Mouse (Mus musculus) G1E (cell line): Measurements from ENCODE around the gene Apc2. TPM values are rescaled to one million over a fixed set of nuclear protein-coding genes. Genes with fewer than 3 reads are reported as not detected.
A peak's percentile ranks its signal among the peaks of the same experiment; 100 is the strongest.

Experiments used
- ATAC-seq: 2 replicates; pipeline ENCODE4 v1.8.0; 2016; ENCODE audit warnings: mild to moderate bottlenecking; ENCODE audit not compliant: insufficient number of reproducible peaks, poor library complexity, low FRiP score, severe bottlenecking; ENCODE audit errors: extremely low read depth
- DNase-seq: peaks from one replicate; pipeline ENCODE4 v3.0.0; 2012; ENCODE audit warnings: low spot score
- H3K27me3 ChIP-seq: 2 replicates; pipeline ENCODE4 v1.6.1; 2012; ENCODE audit warnings: mild to moderate bottlenecking, low read length, inconsistent platforms; ENCODE audit not compliant: insufficient read depth
- H3K36me3 ChIP-seq: replicated peaks from 2 replicates; pipeline ENCODE3; 2012; ENCODE audit warnings: mild to moderate bottlenecking, inconsistent platforms
- H3K4me1 ChIP-seq: 2 replicates; pipeline ENCODE4 v1.6.1; 2012; ENCODE audit warnings: low read depth, low read length, inconsistent platforms, mixed read lengths; ENCODE audit not compliant: insufficient read depth
- H3K4me3 ChIP-seq: 2 replicates; pipeline ENCODE4 v1.5.1; 2012; ENCODE audit warnings: low read depth, mild to moderate bottlenecking, inconsistent platforms, low read length, moderate library complexity, mixed read lengths
- H3K9me3 ChIP-seq: replicated peaks from 2 replicates; pipeline ENCODE4 v1.6.1; 2012; ENCODE audit warnings: inconsistent platforms
- CTCF ChIP-seq: IDR thresholded peaks from 2 replicates; pipeline ENCODE4 v1.5.1; 2012; ENCODE audit warnings: low read depth, low read length, inconsistent platforms, mixed read lengths
- GATA1 ChIP-seq: IDR thresholded peaks from 2 replicates; pipeline ENCODE4 v1.6.1; 2012; ENCODE audit warnings: borderline replicate concordance, low read length, inconsistent platforms, mixed read lengths
- GATA2 ChIP-seq: IDR thresholded peaks from 2 replicates; pipeline ENCODE4 v1.6.1; 2012; ENCODE audit warnings: low read depth, low read length, inconsistent platforms, borderline replicate concordance
- POLR2AphosphoS5 ChIP-seq: IDR thresholded peaks from 2 replicates; pipeline ENCODE4 v1.6.1; 2012; ENCODE audit warnings: low read depth, low read length, inconsistent platforms; ENCODE audit not compliant: insufficient replicate concordance
- TAL1 ChIP-seq: conservative IDR thresholded peaks from 2 replicates; pipeline ENCODE4 v1.6.1; 2012; ENCODE audit warnings: low read depth, low read length, inconsistent platforms, mixed read lengths
- polyA plus RNA-seq: library from polyadenylated mRNA; stranded (reverse); fragments of >175 nt; gene quantifications from 2 replicates; pipeline ENCODE4 v1.2.3, GENCODE M21; 2012
- total RNA-seq, 2 experiments: library from RNA; stranded (forward) in 1 of 2; stranded (reverse) in 1 of 2; fragments of 200-1000 nt in 1 of 2; fragments of >200 nt in 1 of 2; fragmentation: Nextera tagmentation in 1 of 2; gene quantifications; 2 replicates each; pipeline ENCODE4 v1.2.3; 2014 to 2017

The Apc2 gene
- total and polyA plus RNA-seq, 3 experiments = 0.02 to 0.23 (median 0.11) TPM

- H3K27me3 ChIP-seq = no peaks in the 10 kb centered on the region; the same call in 1 of the 2 replicates
- H3K4me3 ChIP-seq = peak overlapping the region; percentile 93; the same call in 1 of the 2 replicates
- no peak for DNase-seq
- no peak for ATAC-seq
- H3K9me3 ChIP-seq = no peaks in the 10 kb centered on the region
- H3K36me3 ChIP-seq = peaks cover 44% of the 10 kb centered on the region
- peaks cover 86% of the 10 kb centered on the region for H3K4me1 ChIP-seq
- TF ChIP-seq CTCF (no peak), POLR2AphosphoS5 (no peak), GATA1 (no peak), TAL1 (no peak), GATA2 (no peak)
Observed at GRCm38 (mm10) chr10:80321670-80322581, 26.1 kb downstream of the Apc2 start.

GRCm38 (mm10) chr10:80322811-80323211 lies 27.0 kb downstream of the Apc2 start:
- Histone ChIP-seq H3K4me1 (peaks cover 80% of the 10 kb centered on the region), H3K36me3 (peaks cover 35% of the 10 kb centered on the region), H3K27me3 (no peaks in the 10 kb centered on the region; the same call in 1 of the 2 replicates), H3K9me3 (no peaks in the 10 kb centered on the region), H3K4me3 (peak overlapping the region; percentile 93)
- ATAC-seq = no peak
- no peak for DNase-seq
- TF ChIP-seq TAL1 = no peak
- no peak for TF ChIP-seq GATA1
- no peak for TF ChIP-seq POLR2AphosphoS5
- TF ChIP-seq CTCF = no peak
- TF ChIP-seq GATA2 = no peak

GRCm38 (mm10) chr10:80323261-80324119 lies 27.7 kb downstream of the Apc2 start:
- Histone ChIP-seq H3K4me3 (peak overlapping the region; percentile 93), H3K27me3 (no peaks in the 10 kb centered on the region; the same call in 1 of the 2 replicates), H3K36me3 (peaks cover 28% of the 10 kb centered on the region), H3K4me1 (peaks cover 80% of the 10 kb centered on the region), H3K9me3 (no peaks in the 10 kb centered on the region)
- TF ChIP-seq GATA2 = no peak
- TF ChIP-seq TAL1 = no peak
- TF ChIP-seq CTCF = no peak
- TF ChIP-seq POLR2AphosphoS5 = no peak
- no peak for TF ChIP-seq GATA1
- no peak for ATAC-seq
- peak; percentile 82 for DNase-seq

- no peak for TF ChIP-seq TAL1
- no peak for TF ChIP-seq GATA1
- no peak for TF ChIP-seq GATA2
- no peak for TF ChIP-seq POLR2AphosphoS5
- TF ChIP-seq CTCF = no peak
- no peak for ATAC-seq
- no peaks in the 10 kb centered on the region; the same call in 1 of the 2 replicates for H3K27me3 ChIP-seq
- no peak for DNase-seq
- H3K36me3 ChIP-seq = peaks cover 19% of the 10 kb centered on the region
- no peaks in the 10 kb centered on the region for H3K9me3 ChIP-seq
- H3K4me3 ChIP-seq = peak overlapping the region; percentile 93
- peaks cover 80% of the 10 kb centered on the region for H3K4me1 ChIP-seq
Observed at GRCm38 (mm10) chr10:80324120-80325037, 28.6 kb downstream of the Apc2 start.

- no peak for ATAC-seq
- Histone ChIP-seq H3K4me3 (peak overlapping the region; percentile 53), H3K27me3 (no peaks in the 10 kb centered on the region; the same call in 1 of the 2 replicates), H3K4me1 (peaks cover 79% of the 10 kb centered on the region), H3K9me3 (no peaks in the 10 kb centered on the region), H3K36me3 (peaks cover 16% of the 10 kb centered on the region)
- no peak for DNase-seq
- TF ChIP-seq TAL1 (no peak), GATA1 (no peak)
Observed at GRCm38 (mm10) chr10:80325045-80325444, 29.3 kb downstream of the Apc2 start.
